Comparison of ENCODE assay signal across 20 mouse cellular contexts in genomic region chr16:25374121-25374520, GRCm38 (mm10).
DNase-seq lines count a peak whose midpoint lies in the region; ATAC-seq and TF ChIP-seq lines count a peak whose summit lies in the region.
"Had no signal": no experiment of that assay in that cellular context is flagged by ENCODE, and none has a peak within 500 bp of the region (broad histone marks: within the 10 kb centered on the region; RNA-seq: fewer than 3 reads in every experiment).

No protein-coding gene starts in this region.

- WGBS in heart, postnatal 0 days: 40% methylated on average over 4 of the region's 4 CpGs
- 80% methylated on average over 4 of the region's 4 CpGs for WGBS in heart, embryonic 10.5 days
- 64% methylated on average over 4 of the region's 4 CpGs for WGBS in lung, postnatal 0 days
- 66% methylated on average over 4 of the region's 4 CpGs for WGBS in lung, adult 2 months

- H3K4me3 ChIP-seq in heart, postnatal 0 days (ENCODE audit: low read depth, low read length): no peak overlapping the region
- H3K4me3 ChIP-seq in heart, embryonic 10.5 days: no peak overlapping the region
- H3K4me3 ChIP-seq in lung, postnatal 0 days (ENCODE audit: low read depth, low read length): no peak overlapping the region
- H3K4me3 ChIP-seq in lung, adult 2 months (replicated peaks; ENCODE audit: extremely low read depth, low read depth, low read length): no peak overlapping the region
- H3K4me3 ChIP-seq: embryonic facial prominence, embryonic 12.5 days; forebrain, embryonic 13.5 days; heart, embryonic 15.5 days; hindbrain, embryonic 15.5 days had no signal

- TF ChIP-seq CTCF in heart, postnatal 0 days (IDR thresholded peaks at IDR 0.05; ENCODE audit: low read depth): no peak
- TF ChIP-seq CTCF in lung, postnatal 0 days (IDR thresholded peaks at IDR 0.05): no peak
- no peak for TF ChIP-seq CTCF in lung, adult 2 months (IDR thresholded peaks at IDR 0.05; ENCODE audit: insufficient read depth, low read length)

- intact Hi-C loops in left cerebral cortex, postnatal 25 days (cut with DNase I): loop anchor here (5.0 to 10.0 kb wide), 4 partner anchors 211 to 821 kb away; no protein-coding TSS in a partner anchor

- no peaks in the 10 kb centered on the region for H3K9me3 ChIP-seq in heart, postnatal 0 days (replicated peaks; ENCODE audit: control insufficient read depth, low read length)
- H3K9me3 ChIP-seq in heart, embryonic 10.5 days: no peaks in the 10 kb centered on the region
- H3K9me3 ChIP-seq in lung, postnatal 0 days (ENCODE audit: low read length): no peaks in the 10 kb centered on the region
- H3K9me3 ChIP-seq: embryonic facial prominence, embryonic 12.5 days; forebrain, embryonic 13.5 days; heart, embryonic 15.5 days; hindbrain, embryonic 15.5 days had no signal

- TF ChIP-seq EP300 in heart, postnatal 0 days (IDR thresholded peaks at IDR 0.05; ENCODE audit: low read depth): no peak
- TF ChIP-seq EP300 in lung, postnatal 0 days (IDR thresholded peaks at IDR 0.05): no peak

- TF ChIP-seq POLR2A in lung, adult 2 months (IDR thresholded peaks at IDR 0.05; ENCODE audit: borderline replicate concordance, extremely low read depth, low read depth, low read length): no peak

- no peaks in the 10 kb centered on the region for H3K4me1 ChIP-seq in heart, postnatal 0 days (ENCODE audit: control insufficient read depth, insufficient read depth)
- no peaks in the 10 kb centered on the region for H3K4me1 ChIP-seq in heart, embryonic 10.5 days
- no peaks in the 10 kb centered on the region; the same call in 1 of the 2 replicates for H3K4me1 ChIP-seq in lung, postnatal 0 days (ENCODE audit: insufficient read depth, low read depth, low read length)
- H3K4me1 ChIP-seq in lung, adult 2 months (ENCODE audit: control insufficient read depth, insufficient read depth, low read length): no peaks in the 10 kb centered on the region; the same call in 1 of the 2 replicates
- H3K4me1 ChIP-seq: embryonic facial prominence, embryonic 12.5 days; heart, embryonic 15.5 days; hindbrain, embryonic 15.5 days had no signal

- no peaks in the 10 kb centered on the region for H3K27me3 ChIP-seq in heart, postnatal 0 days (ENCODE audit: control insufficient read depth, insufficient read depth, low read length)
- H3K27me3 ChIP-seq in heart, embryonic 10.5 days (ENCODE audit: insufficient read depth, poor library complexity, severe bottlenecking): no peaks in the 10 kb centered on the region
- no peaks in the 10 kb centered on the region for H3K27me3 ChIP-seq in lung, postnatal 0 days (replicated peaks; ENCODE audit: insufficient read depth, low read length)
- H3K27me3 ChIP-seq: embryonic facial prominence, embryonic 12.5 days; forebrain, embryonic 13.5 days; heart, embryonic 15.5 days; hindbrain, embryonic 15.5 days; Patski had no signal

- no peak overlapping the region for H3K4me2 ChIP-seq in heart, postnatal 0 days (ENCODE audit: low read depth, low read length)
- H3K4me2 ChIP-seq in lung, postnatal 0 days (replicated peaks; ENCODE audit: low read depth, low read length): no peak overlapping the region
- H3K4me2 ChIP-seq: embryonic facial prominence, embryonic 12.5 days; forebrain, embryonic 13.5 days; heart, embryonic 15.5 days; hindbrain, embryonic 15.5 days had no signal

- peak; percentile 41 for ATAC-seq in heart, postnatal 0 days (ENCODE audit: insufficient read depth, low read depth)
- no peak for ATAC-seq in lung, postnatal 0 days
- ATAC-seq: activated CD4-positive, CD25-positive, alpha-beta regulatory T cell, adult 4 months; forebrain, embryonic 13.5 days; forebrain, postnatal 0 days; intestine, embryonic 16.5 days; Patski had no signal

- no peak for DNase-seq in heart, postnatal 0 days (ENCODE audit: low spot score)
- no peak for DNase-seq in heart, embryonic 10.5 days (ENCODE audit: low spot score)
- DNase-seq in lung, postnatal 0 days (ENCODE audit: low spot score): peak; percentile 17
- DNase-seq in lung, adult 2 months: no peak
- DNase-seq in fibroblast of lung, adult 2 months (ENCODE audit: low read depth): peak; percentile 49
- peak; percentile 19 for DNase-seq in lung, postnatal 36 days
- DNase-seq in gastrocnemius, adult 18-20 months (ENCODE audit: low spot score): no peak
- no peak for DNase-seq in left cerebral cortex, postnatal 25 days (ENCODE audit: low spot score in 2 of 2)
- DNase-seq: adrenal gland, postnatal 14 days; cerebellum, adult 11-12 months; cerebellum, adult 9-10 months; forebrain, postnatal 0 days; gastrocnemius, postnatal 36 days had no signal

- no peak overlapping the region for H3K9ac ChIP-seq in heart, postnatal 0 days (replicated peaks; ENCODE audit: low read depth, low read length)
- no peak overlapping the region for H3K9ac ChIP-seq in lung, postnatal 0 days (replicated peaks; ENCODE audit: low read depth)
- H3K9ac ChIP-seq: embryonic facial prominence, embryonic 12.5 days; forebrain, embryonic 13.5 days; forebrain, postnatal 0 days; heart, embryonic 15.5 days; hindbrain, embryonic 15.5 days had no signal

- H3K36me3 ChIP-seq in heart, postnatal 0 days (replicated peaks; ENCODE audit: control insufficient read depth, insufficient read depth, low read length): no peaks in the 10 kb centered on the region
- H3K36me3 ChIP-seq in heart, embryonic 10.5 days: no peaks in the 10 kb centered on the region
- H3K36me3 ChIP-seq in lung, postnatal 0 days (ENCODE audit: insufficient read depth, low read length): no peaks in the 10 kb centered on the region
- H3K36me3 ChIP-seq: embryonic facial prominence, embryonic 12.5 days; heart, embryonic 15.5 days; hindbrain, embryonic 15.5 days had no signal

- H3K27ac ChIP-seq in heart, postnatal 0 days (ENCODE audit: low read depth): no peak overlapping the region
- H3K27ac ChIP-seq in heart, embryonic 10.5 days: no peak overlapping the region
- H3K27ac ChIP-seq in lung, postnatal 0 days (ENCODE audit: low read length): no peak overlapping the region
- H3K27ac ChIP-seq: embryonic facial prominence, embryonic 12.5 days; forebrain, embryonic 13.5 days; heart, embryonic 15.5 days; hindbrain, embryonic 15.5 days had no signal

Comparison
In these comparisons a context has a peak if more than half of its experiments do, and no peak if none do; other contexts are left out.
1. DNase-seq: peak in lung, postnatal 0 days (single experiment), fibroblast of lung, adult 2 months (single experiment) and lung, postnatal 36 days (single experiment); none in heart, postnatal 0 days (single experiment), heart, embryonic 10.5 days (single experiment), lung, adult 2 months (single experiment), gastrocnemius, adult 18-20 months (single experiment) and left cerebral cortex, postnatal 25 days (0 of 2).